Mouse (Mus musculus): ENCODE measurements at regions not wholly inside any gene's neighbourhood (a gene's known extent, or its start where the extent isn't known, plus 50 kb on each side); places are given as distances from the start of the nearest gene placed in this dataset.

- TF ChIP-seq USF1 (IDR thresholded peaks at IDR 0.05; ENCODE audit: low read depth), result no peak
- TF ChIP-seq POLR2A (IDR thresholded peaks at IDR 0.05; ENCODE audit: insufficient read length, low read depth), result no peak
- TF ChIP-seq POLR2AphosphoS2 (IDR thresholded peaks at IDR 0.05; ENCODE audit: insufficient read length, low read depth), result no peak
- no peak for TF ChIP-seq TCF3 (IDR thresholded peaks at IDR 0.05; ENCODE audit: insufficient read length, low read depth)
- no peak for TF ChIP-seq E2F4 (IDR thresholded peaks at IDR 0.05; ENCODE audit: insufficient read depth)
- TF ChIP-seq MYOG (IDR thresholded peaks at IDR 0.05; ENCODE audit: control insufficient read depth in 1 of 3, insufficient read depth in 1 of 3, insufficient read length in 2 of 3, low read depth in 2 of 3), result no peak
- no peak for TF ChIP-seq MYOD1 (IDR thresholded peaks at IDR 0.05; ENCODE audit: control insufficient read depth in 1 of 3, insufficient read length in 2 of 3, low read depth in 2 of 3)
- no peak for TF ChIP-seq REST (IDR thresholded peaks at IDR 0.05; ENCODE audit: insufficient read depth, insufficient read length)
- TF ChIP-seq MAX (IDR thresholded peaks at IDR 0.05; ENCODE audit: low read depth), result no peak
- no peak for TF ChIP-seq TCF12 (IDR thresholded peaks at IDR 0.05; ENCODE audit: insufficient read depth, poor library complexity, severe bottlenecking)
Observed at GRCm38 (mm10) chr5:119158171-119158570, 512.3 kb upstream of the Tbx3 start.
